Mouse (Mus musculus) testis, postnatal 10 days (tissue): ENCODE measurements at regions not wholly inside any gene's neighbourhood (a gene's known extent, or its start where the extent isn't known, plus 50 kb on each side); places are given as distances from the start of the nearest gene placed in this dataset.
A peak's percentile ranks its signal among the peaks of the same experiment; 100 is the strongest.

Experiments used
- DNase-seq: peaks from one replicate; pipeline ENCODE4 v3.0.0; 2021; ENCODE audit warnings: low spot score

- no peak for DNase-seq
Observed at GRCm38 (mm10) chr4:107736866-107737265, 52.8 kb upstream of the Dmrtb1 start.

- peak; percentile 93 for DNase-seq
Observed at GRCm38 (mm10) chr4:107737907-107738306, 53.9 kb upstream of the Dmrtb1 start.

- DNase-seq, result no peak
Observed at GRCm38 (mm10) chr4:107738776-107739175, 54.7 kb upstream of the Dmrtb1 start.

- no peak for DNase-seq
Observed at GRCm38 (mm10) chr4:107739789-107740405, 55.9 kb upstream of the Dmrtb1 start.

- no peak for DNase-seq
Observed at GRCm38 (mm10) chr4:107743646-107744045, 58.4 kb upstream of the Lrp8 start.

- no peak for DNase-seq
Observed at GRCm38 (mm10) chr4:107746366-107746765, 55.7 kb upstream of the Lrp8 start.

- peak; percentile 62 for DNase-seq
Observed at GRCm38 (mm10) chr4:107746923-107747431, 55.1 kb upstream of the Lrp8 start.

GRCm38 (mm10) chr4:107747454-107747853 is 54.6 kb upstream of the Lrp8 start:
- no peak for DNase-seq

- DNase-seq, result no peak
Observed at GRCm38 (mm10) chr4:107747907-107748628, 54.0 kb upstream of the Lrp8 start.

- no peak for DNase-seq
Observed at GRCm38 (mm10) chr4:107749045-107749444, 53.0 kb upstream of the Lrp8 start.

- DNase-seq, result no peak
Observed at GRCm38 (mm10) chr4:107750017-107750416, 52.0 kb upstream of the Lrp8 start.
